Mouse (Mus musculus) retina, postnatal 7 days (tissue): ENCODE measurements around the gene 2410131K14Rik.

ENCODE experiments used
- DNase-seq: peaks from one replicate; pipeline ENCODE4 v3.0.0-alpha.2; 2012; ENCODE audit warnings: low read depth, low spot score

The 2410131K14Rik gene

DNA sequence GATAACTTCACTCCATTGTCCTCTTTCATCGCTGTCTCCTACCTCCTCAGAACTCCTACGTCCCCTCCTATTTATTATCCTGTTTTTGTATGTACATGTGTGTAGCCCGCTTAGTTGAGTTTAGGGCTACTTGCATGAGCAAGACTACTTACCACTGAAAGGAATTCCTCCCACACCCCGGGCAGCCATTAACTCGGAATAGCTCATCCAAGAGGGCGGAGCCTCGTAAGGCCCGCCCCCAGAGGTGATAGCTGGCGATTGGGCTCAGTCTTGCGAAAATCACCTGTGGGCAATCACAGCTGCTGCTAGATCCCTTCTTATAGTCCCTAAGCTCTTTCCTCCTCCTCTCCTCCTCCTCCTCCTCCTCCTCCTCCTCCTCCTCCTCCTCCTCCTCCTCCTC is 66.2 kb downstream of the 2410131K14Rik start:
- no peak for DNase-seq

DNA sequence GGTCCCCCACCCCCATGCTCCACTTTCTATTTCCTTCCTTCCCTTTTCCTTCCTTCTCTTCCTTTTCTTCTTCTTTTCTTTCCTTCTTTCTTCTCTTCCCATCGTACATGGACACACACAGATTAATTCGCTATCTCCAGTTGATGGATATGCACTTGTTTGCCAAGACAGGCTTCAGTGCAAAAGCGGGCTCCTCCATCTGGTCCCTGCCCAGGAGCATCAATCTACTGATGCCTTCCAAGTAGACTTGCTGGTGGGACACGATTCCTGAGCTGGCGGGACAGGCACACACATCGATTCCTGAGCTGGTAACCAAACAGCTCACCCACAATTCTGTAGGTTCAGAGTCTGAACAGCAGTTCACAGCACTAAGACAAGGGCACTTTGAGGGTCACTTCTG is 68.7 kb downstream of the 2410131K14Rik start:
- no peak for DNase-seq
